Mouse (Mus musculus) kidney, adult 2 months (tissue): Measurements from ENCODE around the gene Mapkapk2.

Source experiments
- CTCF ChIP-seq: fragments of 200-500 bp; conservative IDR thresholded peaks from 2 replicates; pipeline ENCODE4 v1.5.1; 2011; ENCODE audit warnings: low read depth, mild to moderate bottlenecking, control low read depth, low read length, moderate library complexity, mixed read lengths; ENCODE audit not compliant: insufficient read depth, insufficient read length
- POLR2A ChIP-seq: fragments of 200-500 bp; IDR thresholded peaks from one replicate; pipeline ENCODE4 v1.6.1; 2011; ENCODE audit warnings: low read depth, low read length, control low read depth

- TF ChIP-seq POLR2A: no peak
- TF ChIP-seq CTCF: no peak
Measured at GRCm38 (mm10) chr1:131031267-131031666, 66.4 kb downstream of the Mapkapk2 start.
